Mouse (Mus musculus) CD4-positive, CD25-positive, alpha-beta regulatory T cell, adult 2 months (primary cell): ENCODE measurements around the gene Higd2a.

Source experiments
- DNase-seq: peaks from one replicate; pipeline ENCODE4 v3.0.0-alpha.2; 2012; ENCODE audit warnings: low read depth, low spot score

The Higd2a gene

DNA sequence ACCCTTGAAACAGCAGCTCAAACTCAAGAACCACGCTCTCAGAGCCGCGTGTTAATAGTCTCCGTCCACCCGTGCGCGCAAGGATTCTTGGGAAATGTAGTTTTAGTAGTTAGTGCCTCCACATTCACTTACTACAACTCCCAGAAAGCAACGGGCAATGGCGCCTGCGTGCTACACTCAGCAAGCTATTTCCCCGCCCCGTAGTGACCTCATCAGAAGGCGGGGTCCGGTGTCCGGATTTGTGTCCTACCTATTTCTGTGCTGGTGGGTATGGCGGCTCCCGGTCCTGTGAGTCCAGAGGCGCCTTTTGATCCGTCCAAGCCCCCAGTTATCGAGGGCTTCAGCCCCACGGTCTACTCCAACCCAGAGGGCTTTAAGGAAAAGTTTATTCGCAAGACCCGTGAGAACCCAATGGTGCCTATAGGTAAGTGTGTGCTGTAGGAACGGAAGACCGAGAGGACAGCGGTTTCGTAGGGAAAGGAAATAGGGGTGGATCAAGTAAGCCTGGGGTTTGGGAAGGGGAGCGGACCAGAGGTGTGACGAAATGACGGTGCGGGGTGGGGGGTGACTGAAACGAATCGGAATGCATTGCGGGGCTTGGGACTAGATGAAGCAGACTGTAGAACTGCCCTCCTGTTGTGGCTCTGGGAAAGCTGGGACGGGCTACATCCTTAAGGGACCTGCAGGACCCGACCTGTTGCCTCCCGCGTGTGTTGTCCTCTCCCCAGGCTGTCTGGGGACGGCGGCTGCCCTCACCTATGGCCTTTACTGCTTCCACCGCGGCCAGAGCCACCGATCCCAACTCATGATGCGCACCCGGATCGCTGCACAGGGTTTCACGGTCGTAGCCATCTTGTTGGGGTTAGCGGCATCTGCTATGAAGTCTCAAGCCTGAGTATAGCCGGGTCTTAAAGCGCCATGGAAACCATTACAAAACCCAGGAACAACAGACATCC lies at the start of gene Higd2a, which contains the start of gene Nop16:
Gene Higd2a (plus strand): TSS at position 212 of the 956 bp plus-strand sequence.
Gene Nop16 (minus strand): TSS at position 95 of the 956 bp plus-strand sequence.
- peak; percentile 98 for DNase-seq

DNA sequence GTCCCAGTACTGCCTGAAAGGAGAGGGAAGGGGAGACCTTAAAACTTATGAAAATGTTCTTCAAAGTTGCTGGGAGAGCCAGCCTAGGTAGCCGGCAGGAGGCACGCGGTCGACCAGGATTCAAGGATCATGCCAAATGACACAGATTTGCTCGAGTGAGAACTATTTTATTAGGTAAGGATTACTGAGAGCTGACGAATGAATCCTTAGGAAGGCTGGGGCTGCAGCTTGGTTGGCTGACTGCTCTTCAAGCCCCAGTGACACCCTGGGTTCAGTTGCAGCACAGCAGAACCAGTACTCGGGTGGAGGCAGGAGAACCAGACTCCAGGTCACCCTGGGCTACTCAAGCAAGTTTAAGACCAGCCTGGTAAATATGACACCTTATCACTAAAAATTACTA lies 42.0 kb upstream of the Higd2a start:
- DNase-seq: no peak

DNA sequence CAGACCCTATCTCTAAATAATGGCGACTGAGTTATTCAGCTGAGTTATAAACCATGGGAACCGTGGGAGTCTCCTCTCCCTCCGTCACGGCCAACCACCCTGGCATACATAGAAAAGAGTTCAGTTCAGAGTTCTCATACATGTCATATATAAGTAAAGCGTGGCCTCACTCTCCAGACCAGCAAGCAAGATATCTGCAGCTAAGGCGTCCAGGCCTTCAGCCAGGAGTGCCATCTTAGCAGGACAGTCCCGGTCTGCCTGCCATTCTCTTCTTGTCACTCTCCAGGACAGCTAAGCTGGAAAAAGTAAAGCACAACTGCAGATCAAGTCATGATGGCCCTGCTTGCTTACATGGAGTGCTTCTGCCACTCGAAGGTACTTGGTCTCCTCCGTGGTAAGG lies 33.8 kb upstream of the Higd2a start:
- DNase-seq: no peak

DNA sequence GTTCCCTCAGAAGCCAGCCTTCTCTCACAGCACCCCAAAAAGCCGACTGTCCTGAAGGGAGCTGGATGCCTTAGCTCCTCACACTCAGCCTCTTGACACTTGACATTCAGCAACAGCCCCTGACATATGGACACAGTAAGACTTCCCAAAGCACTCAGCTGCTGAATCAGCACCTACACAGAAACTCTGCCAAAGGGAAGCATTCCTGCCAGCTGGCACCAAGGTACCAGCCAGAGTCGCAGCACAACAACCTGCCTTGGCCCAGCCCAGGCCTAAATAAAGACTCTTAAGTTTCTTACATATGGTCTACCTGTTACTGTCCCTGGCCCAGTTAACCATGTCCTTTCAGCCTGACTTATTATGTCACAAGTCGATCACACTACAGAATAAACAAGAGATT lies 33.2 kb upstream of the Higd2a start:
- no peak for DNase-seq

DNA sequence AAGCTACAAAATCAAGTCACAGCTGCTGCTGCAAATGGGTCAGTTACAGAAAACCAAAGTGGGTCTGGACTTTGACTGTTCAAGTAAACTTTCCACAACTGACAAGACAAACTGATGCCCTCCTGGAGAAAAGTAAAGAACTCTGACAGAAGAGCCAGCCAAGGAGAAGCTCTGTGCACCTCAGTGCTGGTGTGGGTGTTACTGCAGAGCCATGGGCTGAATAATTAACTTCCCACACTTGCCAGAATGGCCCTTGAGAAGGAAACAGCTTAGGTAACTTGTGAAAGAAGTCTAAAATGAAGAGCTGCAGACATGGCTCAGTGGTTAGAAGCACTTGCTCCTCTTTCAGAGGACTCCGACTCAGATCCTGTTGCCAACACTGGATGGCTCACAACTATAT lies 32.4 kb upstream of the Higd2a start:
- DNase-seq: no peak

DNA sequence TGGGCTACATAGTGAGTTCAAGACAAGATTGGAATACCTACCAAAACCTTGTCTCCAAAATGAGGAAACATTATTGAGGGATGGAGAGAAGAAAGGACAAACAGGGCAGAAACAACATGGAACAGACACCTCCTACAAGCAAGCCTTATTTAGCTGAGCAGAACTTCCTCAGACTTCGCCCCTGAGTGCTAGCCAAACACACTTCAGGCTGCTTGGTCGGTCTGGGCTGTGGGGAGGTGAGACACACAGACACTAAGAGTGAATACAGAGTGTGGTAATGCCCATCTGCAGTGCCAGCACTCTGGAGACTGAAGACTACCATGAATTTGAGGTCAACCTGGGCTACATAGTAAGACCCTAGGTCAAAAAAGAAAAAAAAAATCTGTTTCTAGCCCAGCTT lies 30.4 kb upstream of the Higd2a start:
- no peak for DNase-seq

DNA sequence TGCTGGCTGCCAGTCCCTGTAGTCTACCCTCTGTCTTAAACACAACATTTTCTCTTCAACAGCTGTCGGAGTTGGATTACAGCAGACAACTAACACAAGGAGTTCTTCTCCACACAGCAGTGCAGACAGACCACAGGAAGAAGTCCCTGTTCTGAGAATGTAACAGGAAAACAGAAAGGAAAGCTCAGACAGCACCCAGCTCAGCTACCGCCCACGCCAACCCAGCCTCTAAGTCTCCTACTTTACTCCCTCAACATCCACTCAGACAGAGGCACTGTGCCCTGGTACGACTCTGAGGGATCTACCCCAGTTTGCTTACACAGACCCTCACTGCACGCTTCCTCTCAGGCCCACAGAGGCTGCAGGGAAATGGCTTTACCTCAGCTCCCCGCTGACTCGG lies 29.4 kb upstream of the Higd2a start:
- no peak for DNase-seq

DNA sequence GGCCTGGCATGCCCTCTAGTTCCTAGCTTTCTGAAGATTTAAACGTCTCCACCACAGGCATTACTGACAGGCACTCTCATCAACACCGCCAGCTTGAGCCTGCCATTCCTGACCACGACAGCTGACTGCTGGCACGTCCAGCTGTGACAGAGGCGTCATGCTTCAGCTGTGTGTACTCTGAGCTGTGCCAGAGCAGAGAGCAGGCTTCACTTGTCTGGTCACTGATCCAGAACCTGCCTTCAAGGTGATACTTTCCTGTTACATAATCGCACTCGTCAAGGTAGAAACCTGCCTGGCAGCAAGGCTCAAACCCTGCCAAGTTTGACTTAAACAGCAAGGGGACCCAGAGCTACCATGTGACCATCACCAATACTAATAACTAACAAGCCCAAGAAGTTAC lies 27.4 kb upstream of the Higd2a start:
- no peak for DNase-seq

DNA sequence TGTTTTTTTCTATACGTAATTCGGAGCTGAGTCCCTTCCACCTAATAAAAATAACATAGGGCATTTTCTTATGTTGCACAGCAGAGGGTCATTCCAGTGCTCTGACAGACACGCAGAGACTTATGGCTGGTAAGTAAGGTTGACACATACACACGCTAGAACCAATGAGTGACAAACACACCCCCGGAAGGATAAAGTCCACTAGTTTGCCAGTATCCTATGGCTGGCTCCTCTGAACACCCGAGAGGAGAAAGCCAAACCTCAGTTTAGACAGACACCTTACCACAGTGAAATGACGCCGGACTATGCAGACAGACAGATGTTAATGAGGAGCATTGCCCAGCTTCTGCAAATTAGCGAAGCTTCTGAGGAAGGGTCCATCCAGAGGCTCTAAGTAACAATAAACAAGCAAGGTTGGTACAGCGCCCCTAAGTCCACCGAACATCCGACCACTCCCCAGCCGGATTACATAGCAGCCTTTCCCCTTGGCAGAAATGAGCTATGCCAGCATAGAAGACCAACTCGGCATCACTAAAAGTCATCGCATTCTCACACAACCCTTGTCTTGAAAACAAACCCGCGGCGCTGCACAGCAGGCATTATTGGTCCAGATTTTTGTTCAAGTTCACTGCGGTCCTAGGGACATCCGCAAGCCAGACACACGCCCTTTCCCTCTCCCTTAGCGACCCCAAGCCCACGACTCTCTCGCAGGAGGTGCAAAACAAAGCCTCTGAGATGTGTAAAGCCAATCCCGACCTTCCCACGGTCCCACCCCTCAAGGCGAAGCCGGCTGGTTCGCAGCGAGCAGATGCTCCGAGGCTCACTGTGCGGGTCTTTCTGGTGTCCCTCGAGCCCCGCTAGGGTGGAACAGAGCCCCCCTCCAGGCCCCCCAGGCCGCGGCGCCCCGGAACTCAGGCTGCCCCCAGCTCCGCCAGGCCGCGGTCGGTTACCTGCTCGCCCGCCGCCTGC lies 25.5 kb upstream of the Higd2a start:
- DNase-seq: no peak

DNA sequence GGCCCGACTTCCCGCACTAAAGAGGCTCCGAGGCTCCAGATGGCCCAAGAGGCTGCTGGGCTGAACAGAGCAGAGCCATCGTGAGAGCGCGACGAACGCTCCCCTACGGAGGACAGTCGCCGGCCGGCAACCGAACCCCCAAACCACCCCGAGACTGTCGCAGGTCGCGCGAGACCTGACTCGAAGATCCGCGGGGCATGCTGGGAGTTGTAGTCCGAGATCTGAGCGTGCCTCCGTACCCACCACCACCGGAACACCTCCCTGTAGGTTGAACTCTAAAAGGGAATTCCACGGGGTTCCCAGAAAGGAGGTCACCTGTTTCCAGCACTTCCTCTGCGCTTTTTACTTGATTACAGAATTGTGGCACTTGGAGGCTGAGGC lies 24.8 kb upstream of the Higd2a start, which contains the start of gene 4833439L19Rik:
Gene 4833439L19Rik (minus strand): TSS at position 235 of the 381 bp plus-strand sequence.
- DNase-seq: peak; percentile 97

DNA sequence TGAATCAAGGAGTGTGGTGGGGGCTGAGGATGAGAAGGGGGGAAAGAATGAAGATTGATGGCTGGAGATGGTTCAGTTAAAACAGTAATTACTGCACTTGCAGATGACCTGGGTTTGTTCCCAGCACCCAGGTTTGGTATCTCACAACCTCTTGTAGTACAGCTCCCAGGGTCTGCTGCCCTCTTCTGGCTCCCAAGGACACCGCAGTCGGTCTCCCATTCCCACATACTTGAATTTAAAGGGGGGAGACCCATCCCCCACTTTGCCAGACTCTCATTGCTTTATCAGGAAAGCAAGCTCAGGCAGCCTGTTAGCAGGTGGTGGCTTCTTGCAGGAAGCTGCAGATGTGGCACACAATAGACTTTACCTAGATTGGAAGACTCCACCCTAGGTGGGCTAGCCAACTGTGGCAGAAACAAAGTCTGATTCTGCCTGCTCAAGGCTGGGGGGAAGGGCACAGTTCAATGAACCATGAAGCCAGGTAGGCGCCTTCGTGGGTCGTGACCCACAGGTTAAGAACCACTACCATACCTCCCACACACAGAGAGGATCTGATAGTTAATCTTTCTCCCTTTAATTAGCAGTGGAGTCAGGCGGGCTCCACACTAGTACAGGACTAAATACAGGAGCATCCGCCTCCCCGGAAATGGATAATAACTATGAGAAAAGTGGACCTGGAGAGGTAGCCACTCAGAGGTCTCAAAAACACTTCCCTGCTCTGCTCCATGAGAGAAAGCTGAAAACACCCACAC lies 24.2 kb upstream of the Higd2a start:
- peak; percentile 63 for DNase-seq

DNA sequence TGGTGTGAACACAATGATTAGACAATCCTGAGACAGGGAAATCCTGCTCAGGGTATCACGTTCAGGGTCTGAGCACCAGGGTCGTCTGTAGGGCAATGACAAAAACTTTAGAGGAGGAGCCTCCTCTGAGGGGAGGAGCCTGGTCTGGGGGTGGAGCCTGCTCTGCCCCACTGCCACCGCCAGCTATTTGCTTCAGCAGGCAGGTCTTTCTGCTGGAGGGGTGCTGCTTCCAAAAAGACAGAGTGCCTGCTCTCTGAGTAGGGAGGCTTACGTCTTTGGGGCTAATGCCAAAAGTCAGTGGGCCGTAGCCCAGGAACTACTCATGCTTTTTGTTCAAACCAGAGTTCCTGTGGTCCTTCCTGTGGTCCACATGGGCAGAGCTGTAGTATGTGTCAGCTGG lies 21.6 kb upstream of the Higd2a start:
- DNase-seq: peak; percentile 24

DNA sequence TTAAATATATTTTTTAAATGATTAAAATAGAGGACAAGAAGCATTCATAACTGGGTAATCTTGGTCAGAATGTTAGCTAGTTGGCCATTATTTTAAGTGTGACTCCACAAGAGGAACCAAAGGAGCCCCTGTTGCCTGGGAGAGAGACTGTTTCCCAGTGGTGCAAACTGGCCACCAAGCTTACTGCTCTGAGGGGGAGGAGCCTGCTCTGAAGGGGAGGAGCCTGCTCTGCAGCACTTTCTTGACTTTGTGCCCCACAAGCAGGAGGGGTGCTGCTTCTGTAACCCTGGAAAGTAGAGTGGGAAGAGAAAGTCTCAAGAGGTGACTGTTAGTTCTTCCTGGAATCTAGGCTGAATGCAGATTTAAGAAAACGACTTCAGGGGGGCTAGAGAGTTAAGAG lies 20.7 kb upstream of the Higd2a start:
- peak; percentile 19 for DNase-seq

DNA sequence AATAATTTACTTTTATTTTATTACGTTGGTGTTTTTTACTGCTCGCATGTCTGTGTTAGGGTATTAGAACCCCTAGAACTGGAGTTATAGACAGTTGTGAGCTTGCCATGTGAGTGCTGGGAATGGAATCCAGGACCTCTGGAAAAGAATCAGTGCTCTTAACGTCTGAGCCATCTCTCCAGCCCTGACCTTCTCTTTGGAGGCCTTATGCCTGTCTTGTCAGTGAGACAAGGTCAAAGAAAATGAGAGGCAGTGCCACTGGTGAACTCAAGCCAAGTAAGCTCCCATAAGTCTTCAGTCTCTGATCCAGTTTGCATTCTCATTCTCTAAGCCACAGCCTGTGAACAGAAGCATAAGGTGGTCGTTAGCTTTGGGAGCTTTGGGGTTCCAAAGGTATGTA lies 19.3 kb upstream of the Higd2a start:
- DNase-seq: no peak

DNA sequence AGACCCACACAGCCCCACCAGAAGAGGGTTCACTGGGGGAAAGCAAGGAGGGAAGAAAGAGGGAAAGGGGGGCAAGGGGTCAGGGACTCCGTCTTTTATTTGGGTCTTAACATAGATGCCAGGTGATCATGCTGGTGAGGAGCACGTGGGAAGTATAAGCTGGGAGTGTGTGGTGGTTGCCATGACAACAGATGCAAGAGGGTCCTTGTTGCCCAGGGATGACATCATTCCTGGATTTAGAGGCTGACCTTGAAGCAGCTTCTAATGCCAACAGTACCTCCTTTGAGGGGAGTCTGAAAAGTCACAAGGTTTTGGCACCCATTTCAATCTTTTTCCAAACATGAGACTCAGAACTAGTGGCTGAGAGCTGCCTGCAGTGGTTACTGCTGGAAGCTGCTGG lies 18.4 kb upstream of the Higd2a start:
- DNase-seq: no peak

DNA sequence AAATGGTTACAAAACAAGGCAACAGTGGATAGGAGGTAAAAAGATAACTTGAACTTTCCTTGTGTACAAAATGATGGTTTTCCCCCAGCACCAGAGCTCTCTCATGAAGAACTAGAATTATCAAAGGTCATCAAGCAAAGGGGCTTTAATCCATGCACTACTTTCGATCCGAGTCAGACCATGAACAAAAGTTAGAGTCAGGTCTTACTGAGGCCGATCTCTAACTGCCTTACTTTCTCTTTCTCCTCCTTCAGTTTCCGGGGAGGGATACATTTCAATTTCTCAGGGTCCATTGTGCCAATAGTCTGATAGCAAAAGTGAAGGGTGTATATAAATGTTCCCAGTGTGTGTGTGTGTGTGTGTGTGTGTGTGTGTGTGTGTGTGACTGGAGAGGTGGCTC lies 17.4 kb upstream of the Higd2a start:
- peak; percentile 37 for DNase-seq

DNA sequence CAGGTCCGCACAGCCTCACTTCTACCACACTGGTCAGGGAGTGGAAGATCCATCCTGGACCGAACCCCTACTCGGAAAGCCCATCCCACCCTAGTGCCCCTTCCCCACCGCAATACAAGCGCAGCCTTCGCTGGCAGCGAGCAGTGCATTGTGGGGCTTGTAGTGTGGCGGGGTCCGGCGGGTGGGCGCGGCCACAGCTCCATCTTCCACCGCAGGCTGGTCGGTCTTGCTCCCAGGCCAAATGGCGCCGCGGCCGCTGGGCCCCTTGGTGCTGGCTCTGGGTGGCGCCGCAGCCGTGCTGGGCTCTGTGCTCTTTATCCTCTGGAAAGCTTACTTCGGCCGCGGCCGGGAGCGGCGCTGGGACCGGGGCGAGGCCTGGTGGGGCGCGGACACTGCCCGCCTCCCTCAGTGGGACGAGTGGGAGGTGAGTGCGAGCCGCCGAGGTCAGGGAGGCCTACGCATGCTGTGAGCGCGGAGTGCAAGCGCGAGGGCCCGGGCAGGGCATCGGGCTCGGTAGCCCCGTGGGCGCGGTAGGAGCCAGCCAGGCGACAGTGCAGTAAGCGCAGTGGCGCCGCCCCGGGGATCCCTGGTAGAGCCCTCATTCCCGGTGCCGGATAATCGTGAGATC lies 15.0 kb upstream of the Higd2a start, which contains the start of gene Arl10:
Gene Arl10 (plus strand): TSS at position 162 of the 628 bp plus-strand sequence.
- peak; percentile 57 for DNase-seq

DNA sequence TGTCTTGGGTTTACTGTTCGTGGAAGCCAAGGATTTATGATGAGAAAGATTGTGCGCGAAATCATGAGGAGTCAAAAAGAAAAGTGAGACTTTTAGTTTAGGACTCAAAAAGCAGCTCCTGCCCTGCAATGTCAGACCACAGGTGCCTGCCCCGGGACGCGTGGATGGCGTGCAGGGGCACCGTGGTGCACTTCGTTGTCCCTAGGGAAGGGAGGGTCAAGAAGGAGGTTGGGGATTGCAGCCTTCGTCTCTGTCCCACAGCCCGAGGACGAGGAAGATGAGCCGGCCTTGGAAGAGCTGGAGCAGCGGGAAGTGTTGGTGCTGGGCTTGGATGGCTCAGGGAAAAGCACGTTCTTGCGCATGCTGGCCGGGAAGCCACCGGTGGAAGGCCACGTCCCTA lies 14.5 kb upstream of the Higd2a start:
- no peak for DNase-seq

DNA sequence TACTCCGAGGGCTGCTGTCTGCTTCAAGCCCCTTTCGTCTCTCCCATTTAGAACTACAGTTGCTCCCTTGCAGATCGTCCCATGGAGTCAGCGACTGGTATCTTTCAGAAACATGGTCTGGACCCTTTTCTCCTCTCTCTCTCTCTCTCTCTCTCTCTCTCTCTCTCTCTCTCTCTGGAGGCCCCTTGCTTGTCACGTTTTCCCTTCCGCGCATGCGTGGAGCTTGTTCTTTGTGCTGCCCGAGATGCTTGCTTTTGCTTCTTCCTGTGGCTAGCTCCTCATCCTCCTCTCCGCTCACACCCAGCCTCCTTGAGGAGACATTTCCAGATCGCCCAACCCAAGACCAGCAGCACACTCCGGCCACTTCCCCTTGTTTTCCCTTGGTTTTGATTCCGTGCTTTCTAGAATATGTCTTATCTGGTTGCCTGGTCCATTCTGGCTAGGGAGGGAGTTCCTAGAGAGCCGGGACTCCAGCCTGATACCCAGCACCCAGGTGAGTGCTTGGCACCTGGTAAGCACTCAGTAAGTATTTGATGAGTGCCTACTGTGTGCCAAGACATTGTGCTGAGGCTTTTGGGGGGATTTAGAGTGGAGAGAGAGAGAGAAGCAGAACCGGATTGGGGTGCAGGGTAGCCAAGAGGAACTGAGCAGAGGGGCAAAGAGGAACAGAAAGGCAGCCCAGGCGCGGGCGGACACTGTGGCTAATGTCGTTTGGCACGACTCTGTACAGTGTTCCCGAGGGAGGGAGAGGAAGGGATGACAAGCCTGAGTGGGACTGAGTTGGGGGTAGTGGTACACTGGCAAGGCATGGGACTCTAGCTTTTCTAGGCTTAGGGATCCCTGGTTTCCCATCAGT lies 12.1 kb upstream of the Higd2a start:
- DNase-seq: no peak

DNA sequence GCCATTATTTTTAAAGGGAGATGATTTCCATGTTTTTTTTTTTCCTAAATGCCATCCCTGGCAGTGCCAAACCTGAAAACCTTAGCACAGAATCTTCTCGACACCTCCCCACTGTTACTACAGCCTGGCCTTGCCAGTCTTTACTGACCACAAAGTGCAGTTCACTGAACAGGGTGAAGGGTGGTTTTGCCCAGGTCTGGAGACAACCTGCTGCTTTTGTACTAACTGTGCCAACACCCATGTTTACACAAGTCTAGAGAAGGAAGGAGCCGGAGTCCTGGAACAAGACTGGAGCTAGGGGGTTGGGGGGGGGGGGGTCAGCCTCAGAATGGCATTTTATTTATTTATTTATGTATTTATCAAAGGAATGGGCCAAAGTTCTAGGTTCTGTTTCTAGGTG lies 8.6 kb upstream of the Higd2a start:
- DNase-seq: no peak
